ENCODE assay signal across 7 mouse cellular contexts in the genomic region with DNA sequence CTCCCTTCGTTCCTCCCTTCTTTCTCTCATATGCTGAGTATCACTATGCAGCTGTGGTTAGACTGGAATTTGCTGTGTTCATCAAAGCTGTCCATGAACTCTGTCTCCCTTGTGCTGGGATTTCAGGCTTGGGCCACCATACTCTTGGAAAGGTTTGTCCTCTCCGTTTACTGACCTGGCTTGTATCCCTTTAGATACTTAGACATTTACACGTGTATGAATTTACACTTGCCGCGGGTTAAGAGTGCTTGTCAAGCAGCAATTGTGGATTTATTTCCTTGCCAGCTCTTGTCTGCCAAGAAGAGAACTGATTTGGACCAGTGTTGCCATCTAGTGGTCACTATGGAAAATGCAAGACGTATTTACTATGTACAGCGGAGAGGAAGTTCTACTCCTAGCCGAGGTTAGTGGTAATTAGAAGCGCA.
DNase-seq lines count a peak whose midpoint lies in the region; ATAC-seq and TF ChIP-seq lines count a peak whose summit lies in the region.

No protein-coding gene starts in this region.

- TF ChIP-seq POLR2A in cortical plate, adult 2 months (IDR thresholded peaks at IDR 0.05; ENCODE audit: extremely low read depth, insufficient read depth, low read length) = no peak

- no peak overlapping the region for H3K9ac ChIP-seq in intestine, embryonic 14.5 days (ENCODE audit: low read length)

- H3K9me3 ChIP-seq in intestine, embryonic 14.5 days (ENCODE audit: control insufficient read depth, low read length) = no peaks in the 10 kb centered on the region

- H3K4me2 ChIP-seq in intestine, embryonic 14.5 days (ENCODE audit: low read length) = peak overlapping the region; percentile 6; the same call in 1 of the 2 replicates

- DNase-seq in gastrocnemius, postnatal 14 days = peak; percentile 27
- peak; percentile 76 for DNase-seq in intestine, embryonic 14.5 days (ENCODE audit: low spot score)
- DNase-seq in left cerebral cortex, adult 9 months (ENCODE audit: low spot score in 2 of 2) = peak; percentile 4 to 85
- DNase-seq in right cerebral cortex, adult 18-20 months = peak; percentile 71

- H3K27ac ChIP-seq in cortical plate, adult 2 months (ENCODE audit: insufficient read depth, low read length) = no peak overlapping the region
- no peak overlapping the region for H3K27ac ChIP-seq in intestine, embryonic 14.5 days (ENCODE audit: low read depth)

- peak; percentile 67; the same call in 1 of the 2 replicates for TF ChIP-seq CTCF in cortical plate, adult 2 months (IDR thresholded peaks at IDR 0.05; ENCODE audit: extremely low read depth, insufficient read depth, low read length)

- peak; percentile 83 for ATAC-seq in activated CD4-positive, CD25-positive, alpha-beta regulatory T cell, adult 4 months
- peak; percentile 62; the same call in 1 of the 2 replicates for ATAC-seq in intestine, embryonic 14.5 days (replicated peaks; ENCODE audit: low FRiP score, low TSS enrichment, low read depth)
- peak; percentile 86 for ATAC-seq in megakaryocyte, adult 5-6 weeks (ENCODE audit: poor library complexity, severe bottlenecking)

- H3K4me1 ChIP-seq in cortical plate, adult 2 months (ENCODE audit: control insufficient read depth, insufficient read depth, low read length) = no peaks in the 10 kb centered on the region
- H3K4me1 ChIP-seq in intestine, embryonic 14.5 days (replicated peaks; ENCODE audit: control insufficient read depth, insufficient read depth, low read length) = no peaks in the 10 kb centered on the region; the same call in 1 of the 2 replicates

- no peaks in the 10 kb centered on the region for H3K27me3 ChIP-seq in intestine, embryonic 14.5 days (replicated peaks; ENCODE audit: control insufficient read depth, insufficient read depth, low read length)

- intact Hi-C loops in gastrocnemius, postnatal 14 days (cut with DNase I; ENCODE audit: low total_unique reads) = no loop called here

- 6% methylated on average over 9 of the region's 9 CpGs for WGBS in intestine, embryonic 14.5 days

- H3K36me3 ChIP-seq in intestine, embryonic 14.5 days (ENCODE audit: control insufficient read depth, insufficient read depth, low read length) = no peaks in the 10 kb centered on the region

- no peak overlapping the region for H3K4me3 ChIP-seq in cortical plate, adult 2 months (ENCODE audit: insufficient read depth, low read length)
- H3K4me3 ChIP-seq in intestine, embryonic 14.5 days (ENCODE audit: low read depth, low read length) = no peak overlapping the region
